Mouse (Mus musculus) granulocyte monocyte progenitor cell, adult 5-6 weeks (primary cell): ENCODE results near the gene Sec11a. TPM values are rescaled to one million over a fixed set of nuclear protein-coding genes. Genes with fewer than 3 reads are reported as not detected.

Experiments used
- ATAC-seq: replicated peaks from 2 replicates; pipeline ENCODE4 v1.8.0; 2016; ENCODE audit warnings: mild to moderate bottlenecking, moderate TSS enrichment, inconsistent platforms; ENCODE audit not compliant: poor library complexity, severe bottlenecking
- total RNA-seq, 2 experiments: library from RNA; stranded (forward) in 1 of 2; stranded (reverse) in 1 of 2; fragments of 200-712, 200-1000 nt in 1 of 2; fragments of >200 nt in 1 of 2; fragmentation: Nextera tagmentation in 1 of 2; gene quantifications; 2 replicates each; pipeline ENCODE4 v1.2.3; 2014 to 2017

Sec11a gene
- total RNA-seq, 2 experiments from 2014 or later = 167 to 393 TPM

- ATAC-seq = no peak
These were observed 45.9 kb downstream of the Sec11a start for GRCm38 (mm10) chr7:80901541-80902274.

- ATAC-seq = peak; percentile 93
These were observed 46.6 kb downstream of the Sec11a start, which contains the start of gene Wdr73 for GRCm38 (mm10) chr7:80900944-80901501. TSS of gene Wdr73 (minus strand) at chr7:80901269.

- ATAC-seq = no peak
These were observed 49.9 kb downstream of the Sec11a start for GRCm38 (mm10) chr7:80897721-80898120.

GRCm38 (mm10) chr7:80897134-80897533 is 50.4 kb downstream of the Sec11a start:
- no peak for ATAC-seq

GRCm38 (mm10) chr7:80894815-80895519 is 52.6 kb downstream of the Sec11a start:
- ATAC-seq = no peak

- no peak for ATAC-seq
These were observed 53.4 kb downstream of the Sec11a start for GRCm38 (mm10) chr7:80894196-80894595.

- no peak for ATAC-seq
These were observed 53.8 kb downstream of the Sec11a start for GRCm38 (mm10) chr7:80893753-80894129.

GRCm38 (mm10) chr7:80893086-80893752 is 54.4 kb downstream of the Sec11a start:
- no peak for ATAC-seq

GRCm38 (mm10) chr7:80889841-80890241 is 57.7 kb downstream of the Sec11a start:
- peak; percentile 65 for ATAC-seq

GRCm38 (mm10) chr7:80889021-80889511 is 58.5 kb downstream of the Sec11a start:
- ATAC-seq = peak; percentile 69

GRCm38 (mm10) chr7:80888595-80888994 is 59.0 kb downstream of the Sec11a start:
- ATAC-seq = no peak

- no peak for ATAC-seq
These were observed 61.9 kb downstream of the Sec11a start for GRCm38 (mm10) chr7:80885666-80886065.

- peak; percentile 92 for ATAC-seq
These were observed 64.6 kb downstream of the Sec11a start for GRCm38 (mm10) chr7:80882830-80883505.

GRCm38 (mm10) chr7:80875727-80876126 is 71.9 kb downstream of the Sec11a start:
- ATAC-seq = no peak

GRCm38 (mm10) chr7:80873631-80874030 is 73.9 kb downstream of the Sec11a start:
- ATAC-seq = no peak

GRCm38 (mm10) chr7:80873038-80873437 is 74.5 kb downstream of the Sec11a start:
- peak; percentile 78 for ATAC-seq

- ATAC-seq = no peak
These were observed 78.9 kb downstream of the Sec11a start for GRCm38 (mm10) chr7:80868686-80869085.

GRCm38 (mm10) chr7:80866514-80867147 is 80.9 kb downstream of the Sec11a start:
- ATAC-seq = no peak

GRCm38 (mm10) chr7:80865521-80865920 is 82.1 kb downstream of the Sec11a start:
- ATAC-seq = no peak

- peak; percentile 64 for ATAC-seq
These were observed 82.7 kb downstream of the Sec11a start for GRCm38 (mm10) chr7:80864831-80865230.
